Mouse (Mus musculus): ENCODE results near the gene Wnt5b.

GRCm38 (mm10) chr6:119390728-119391127 lies 153.4 kb downstream of the Wnt5b start:
- TF ChIP-seq MAFK (IDR thresholded peaks at IDR 0.05; ENCODE audit: insufficient read depth, low read depth, low read length) = no peak
- no peak for TF ChIP-seq ZC3H11A (IDR thresholded peaks at IDR 0.05; ENCODE audit: borderline replicate concordance, low read depth, low read length)
- no peak for TF ChIP-seq HCFC1 (IDR thresholded peaks at IDR 0.05; ENCODE audit: borderline replicate concordance, insufficient read depth, low read length)
- TF ChIP-seq ZNF384 (IDR thresholded peaks at IDR 0.05; ENCODE audit: low read depth, low read length) = no peak
